Mouse (Mus musculus) splenic B cell, adult 2 months (primary cell): Measurements from ENCODE around the gene Zfp382.
A peak's percentile ranks its signal among the peaks of the same experiment; 100 is the strongest.
"Not testable (repeated sequence)": the region's sequence is repeated elsewhere in the genome, so short reads cannot be mapped to it uniquely, and the experiment has no call there.

Experiments used
- DNase-seq: peaks from one replicate; pipeline ENCODE4 v3.0.0-alpha.2; 2011; ENCODE audit warnings: low read depth, low spot score
- H3K27me3 ChIP-seq: 2 replicates; pipeline ENCODE4 v1.6.1; 2012; ENCODE audit warnings: mild to moderate bottlenecking, low read length, moderate library complexity, mixed read lengths; ENCODE audit not compliant: control insufficient read depth, poor library complexity, insufficient read depth, severe bottlenecking
- H3K36me3 ChIP-seq: 2 replicates; pipeline ENCODE4 v1.6.1; 2012; ENCODE audit warnings: mild to moderate bottlenecking, low read length, moderate library complexity, mixed read lengths; ENCODE audit not compliant: control insufficient read depth, poor library complexity, insufficient read depth, severe bottlenecking

The Zfp382 gene

GRCm38 (mm10) chr7:30176474-30176873 lies 54.7 kb downstream of the Zfp382 start:
- DNase-seq: no peak
- peaks cover 3% of the 10 kb centered on the region for H3K36me3 ChIP-seq
- H3K27me3 ChIP-seq: no peaks in the 10 kb centered on the region

- DNase-seq: no peak
- Histone ChIP-seq H3K27me3 (no peaks in the 10 kb centered on the region), H3K36me3 (peaks cover 3% of the 10 kb centered on the region)
These were observed 56.5 kb downstream of the Zfp382 start for GRCm38 (mm10) chr7:30178256-30178655.

GRCm38 (mm10) chr7:30181308-30181707 lies 59.6 kb downstream of the Zfp382 start:
- Histone ChIP-seq H3K27me3 (no peaks in the 10 kb centered on the region), H3K36me3 (peaks cover 3% of the 10 kb centered on the region; the same call in 1 of the 2 replicates)
- peak; percentile 89 for DNase-seq

GRCm38 (mm10) chr7:30181929-30182328 lies 60.2 kb downstream of the Zfp382 start:
- H3K27me3 ChIP-seq, DNase-seq, H3K36me3 ChIP-seq: not testable (repeated sequence)

GRCm38 (mm10) chr7:30183189-30183588 lies 61.4 kb downstream of the Zfp382 start:
- not testable (repeated sequence) for DNase-seq, H3K27me3 ChIP-seq, H3K36me3 ChIP-seq

DNA sequence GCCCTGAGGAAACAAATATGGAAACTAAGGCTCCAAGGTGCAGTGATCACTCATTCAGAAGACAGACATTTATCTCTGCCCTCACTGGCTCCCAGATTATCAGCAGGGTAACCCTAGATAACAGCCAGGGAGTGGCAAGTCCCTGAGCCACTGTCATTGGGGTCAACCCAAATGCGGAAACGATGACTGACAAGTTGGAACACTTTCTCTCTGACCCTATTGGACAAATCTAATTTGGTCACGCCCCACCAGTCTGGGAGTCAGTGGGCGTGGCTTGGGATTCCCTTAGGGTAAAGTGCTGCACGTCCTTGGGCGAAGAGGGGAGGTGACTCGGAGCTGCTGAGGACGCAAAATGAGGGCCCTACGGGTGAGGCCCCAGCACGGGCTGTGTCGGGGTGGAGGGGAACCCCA lies 62.1 kb downstream of the Zfp382 start, which contains the start of gene Cox7a1:
TSS of gene Cox7a1 (plus strand) at position 266 of the 411 bp plus-strand sequence.
- DNase-seq: peak; percentile 86
- Histone ChIP-seq H3K36me3 (no peaks in the 10 kb centered on the region; the same call in 1 of the 2 replicates), H3K27me3 (no peaks in the 10 kb centered on the region)
